Mouse (Mus musculus): Measurements from ENCODE around the gene Dicer1.

- TF ChIP-seq USF1 (IDR thresholded peaks at IDR 0.05; ENCODE audit: low read depth, low read length), result no peak
- no peak for TF ChIP-seq EP300 (IDR thresholded peaks at IDR 0.05; ENCODE audit: low read depth in 1 of 2, low read length in 2 of 2)
- TF ChIP-seq CTCF (IDR thresholded peaks at IDR 0.05 in 2 of 3, conservative IDR thresholded peaks at IDR 0.05 in 1 of 3; ENCODE audit: control insufficient read depth in 1 of 3, insufficient read depth in 1 of 3, low read depth in 2 of 3, low read length in 3 of 3, poor library complexity in 1 of 3, severe bottlenecking in 1 of 3), result no peak
- TF ChIP-seq UBTF (IDR thresholded peaks at IDR 0.05; ENCODE audit: borderline replicate concordance, insufficient read depth, low read depth, low read length), result no peak
- TF ChIP-seq TAL1 (IDR thresholded peaks at IDR 0.05; ENCODE audit: low read length), result no peak
Measured at GRCm38 (mm10) chr12:104672406-104672805, 79.3 kb downstream of the Dicer1 start.

Measured in MEL (cell line).